Mouse (Mus musculus): ENCODE results near the gene Pxylp1.
A peak's percentile ranks its signal among the peaks of the same experiment; 100 is the strongest.

The Pxylp1 gene

GRCm38 (mm10) chr9:96824857-96825256 lies 67.6 kb downstream of the Pxylp1 start:
- no peak for DNase-seq (ENCODE audit: low spot score in 2 of 2)

DNA sequence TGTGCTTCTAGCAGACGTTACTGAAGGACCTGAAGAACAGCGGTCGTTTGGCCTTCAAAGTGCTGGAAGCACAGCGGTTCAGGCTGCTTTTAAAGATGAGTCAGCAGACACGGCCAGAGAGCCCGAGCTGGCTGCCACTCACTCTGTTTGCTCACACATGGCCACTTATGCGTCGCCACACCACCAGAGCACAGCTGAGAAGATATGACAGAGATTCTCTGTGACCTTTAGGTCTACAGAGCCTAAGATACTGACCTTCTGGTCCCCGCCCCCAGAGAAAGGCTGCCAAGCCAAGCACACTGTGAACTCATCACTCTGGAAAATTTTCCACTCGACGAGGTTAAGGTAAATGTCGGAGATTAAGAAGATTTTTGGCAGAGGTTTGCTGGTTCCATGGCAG lies 68.4 kb downstream of the Pxylp1 start:
- DNase-seq (ENCODE audit: low spot score in 2 of 2): no peak

DNA sequence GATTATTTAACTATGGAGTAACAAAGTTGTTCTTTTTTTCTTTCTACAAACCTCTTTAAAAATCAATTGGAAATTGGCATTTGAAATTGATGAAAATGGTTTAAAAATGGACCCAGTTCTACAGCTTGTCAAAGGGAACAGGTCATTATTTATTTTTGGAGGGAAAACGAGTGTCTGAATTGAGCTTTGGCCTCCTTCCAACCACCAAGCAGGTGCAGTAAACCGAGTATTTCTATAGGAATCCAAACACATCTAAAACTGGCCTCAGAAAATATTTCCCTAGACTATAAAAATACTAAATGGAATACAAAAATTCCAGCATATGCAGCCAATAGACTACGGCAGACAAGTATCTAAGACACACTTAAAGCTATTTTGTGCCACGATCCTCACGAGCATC lies 68.9 kb downstream of the Pxylp1 start:
- DNase-seq (ENCODE audit: low spot score in 2 of 2): no peak

DNA sequence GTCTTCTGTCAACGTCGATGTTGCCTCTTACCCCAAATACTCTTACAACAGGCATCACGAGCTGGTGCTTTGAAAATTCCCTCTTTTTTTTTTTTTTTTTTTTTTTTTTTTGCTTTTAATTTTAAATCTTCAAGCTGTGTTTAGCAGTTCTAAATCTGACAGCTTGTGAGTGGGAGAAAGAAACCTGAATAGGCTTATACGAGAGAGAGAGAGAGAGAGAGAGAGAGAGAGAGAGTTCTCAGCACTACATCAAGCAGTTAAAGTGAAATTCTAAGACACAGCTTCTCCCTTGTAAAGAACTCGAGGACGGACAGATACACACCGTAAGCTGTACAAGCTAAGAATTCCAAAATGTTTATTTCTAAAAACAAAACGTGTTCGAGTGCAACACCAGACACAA lies 69.5 kb downstream of the Pxylp1 start:
- DNase-seq (ENCODE audit: low spot score in 2 of 2): no peak

- no peak for DNase-seq (ENCODE audit: low spot score in 2 of 2)
Measured at GRCm38 (mm10) chr9:96818822-96819481, 73.5 kb downstream of the Pxylp1 start.

DNA sequence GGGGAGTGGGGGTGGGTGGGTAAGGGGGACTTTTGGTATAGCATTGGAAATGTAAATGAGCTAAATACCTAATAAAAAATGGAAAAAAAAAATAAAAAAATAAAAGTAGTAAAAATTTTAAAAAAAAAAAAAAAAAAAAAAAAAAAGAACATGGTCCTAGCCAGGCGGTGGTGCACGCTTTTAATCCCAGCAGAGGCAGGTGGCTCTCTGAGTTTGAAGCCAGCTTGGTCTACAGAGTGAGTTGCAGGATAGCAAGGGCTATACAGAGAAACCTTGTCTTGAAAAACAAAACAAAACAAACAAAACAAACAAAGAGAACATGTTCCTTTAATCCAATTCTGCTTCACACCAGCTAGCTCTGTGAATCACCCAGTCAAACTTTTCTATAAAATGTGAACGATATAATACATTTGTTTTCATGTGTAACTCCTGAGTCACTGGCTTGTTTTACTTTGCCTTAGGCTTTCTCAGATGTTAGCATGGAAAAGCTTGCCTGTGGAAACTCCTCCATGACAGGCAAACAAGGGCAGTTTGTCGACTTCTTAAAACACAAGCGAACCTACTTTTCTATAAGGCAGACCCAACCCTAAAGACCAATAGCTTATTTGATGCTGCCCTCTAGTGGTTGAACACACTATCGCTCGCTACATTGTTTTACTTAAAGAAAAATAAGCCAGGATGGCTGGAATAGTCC lies 74.2 kb downstream of the Pxylp1 start:
- peak; percentile 43 to 81 for DNase-seq (ENCODE audit: low spot score in 2 of 2)

DNA sequence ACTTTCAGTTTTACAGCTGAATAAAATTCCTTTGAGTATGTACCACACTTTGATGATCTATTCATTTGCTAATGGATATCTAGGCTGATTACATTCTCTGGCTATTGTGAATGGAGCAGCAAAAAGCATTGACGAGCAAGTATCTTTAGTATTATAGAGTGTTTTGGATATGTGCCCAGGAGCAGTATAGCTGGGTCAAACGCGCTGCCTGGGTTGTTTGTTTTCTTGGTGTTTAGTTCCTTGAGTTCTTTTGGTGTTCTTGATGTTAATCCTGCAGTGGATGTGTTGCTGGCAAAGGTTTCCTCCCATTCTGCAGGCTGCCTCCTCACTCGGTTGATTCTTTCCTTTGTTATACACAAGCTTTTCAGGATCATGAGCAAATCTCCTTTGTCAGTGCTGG lies 80.5 kb downstream of the Pxylp1 start:
- DNase-seq (ENCODE audit: low spot score in 2 of 2): no peak

DNA sequence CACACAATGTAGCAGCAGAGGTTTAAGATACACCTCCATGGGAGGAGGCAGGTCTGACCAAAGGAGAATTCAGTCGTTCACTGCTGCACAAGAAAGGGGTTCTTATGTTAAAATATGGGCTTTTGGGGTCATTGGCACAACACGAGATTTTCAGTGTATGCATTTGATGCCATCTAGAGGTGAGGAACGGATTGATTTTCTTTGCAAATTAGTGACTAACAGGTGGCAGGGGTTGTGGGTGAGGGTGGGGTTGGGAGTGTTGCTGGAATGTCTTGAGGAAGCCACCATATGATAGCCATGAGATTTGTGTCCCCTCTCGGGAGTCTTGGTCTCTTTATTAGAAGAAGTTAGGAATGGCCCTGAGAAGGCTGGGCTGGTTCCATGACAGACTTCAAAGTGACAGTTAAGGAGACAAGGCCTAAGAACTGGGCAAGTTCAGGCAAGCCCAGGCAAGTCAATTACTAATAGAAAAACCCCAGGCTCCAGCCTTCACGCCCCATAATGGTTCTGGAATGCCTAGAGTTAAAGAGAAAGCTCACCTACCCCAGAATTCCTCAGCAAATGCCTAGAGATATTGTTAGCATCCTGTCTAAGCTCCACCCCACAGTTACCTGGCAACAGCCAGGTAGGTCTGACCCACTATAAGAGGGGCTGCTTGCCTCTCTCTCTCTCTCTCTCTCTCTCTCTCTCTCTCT lies 92.2 kb downstream of the Pxylp1 start:
- no peak for DNase-seq (ENCODE audit: low spot score in 2 of 2)

- DNase-seq (ENCODE audit: low spot score in 2 of 2): no peak
Measured at GRCm38 (mm10) chr9:96797311-96797710, 95.2 kb downstream of the Pxylp1 start.

GRCm38 (mm10) chr9:96795399-96795928 lies 97.0 kb downstream of the Pxylp1 start:
- peak in 1 of 2 experiments; percentile 16 for DNase-seq (ENCODE audit: low spot score in 2 of 2)

GRCm38 (mm10) chr9:96794601-96795000 lies 97.9 kb downstream of the Pxylp1 start:
- DNase-seq (ENCODE audit: low spot score in 2 of 2): no peak

- no peak for DNase-seq (ENCODE audit: low spot score in 2 of 2)
Measured at GRCm38 (mm10) chr9:96792543-96792942, 99.9 kb downstream of the Pxylp1 start.

- no peak for DNase-seq (ENCODE audit: low spot score in 2 of 2)
Measured at GRCm38 (mm10) chr9:96790389-96791007, 102.0 kb downstream of the Pxylp1 start.

- DNase-seq (ENCODE audit: low spot score in 2 of 2): no peak
Measured at GRCm38 (mm10) chr9:96789906-96790305, 102.6 kb downstream of the Pxylp1 start.

DNA sequence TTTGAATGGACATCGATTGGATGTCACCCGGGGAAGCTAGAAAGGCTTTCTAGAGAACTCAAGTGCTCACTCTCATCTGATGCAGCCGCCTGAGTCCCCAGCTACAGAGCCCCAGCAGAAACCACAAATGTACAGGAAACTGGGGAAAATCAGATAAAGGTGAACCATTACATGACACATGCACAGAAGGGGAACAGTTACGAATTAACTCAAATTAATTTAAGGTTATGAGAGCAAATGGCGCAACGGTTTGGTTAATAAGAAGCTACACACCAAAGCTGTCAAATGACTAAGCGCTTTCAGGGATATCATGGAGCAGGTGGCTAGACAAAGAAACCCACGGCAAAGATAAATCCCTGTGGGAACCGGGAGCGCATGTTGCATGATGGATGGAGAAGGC lies 104.7 kb downstream of the Pxylp1 start:
- DNase-seq (ENCODE audit: low spot score in 2 of 2): peak in 1 of 2 experiments; percentile 12

DNA sequence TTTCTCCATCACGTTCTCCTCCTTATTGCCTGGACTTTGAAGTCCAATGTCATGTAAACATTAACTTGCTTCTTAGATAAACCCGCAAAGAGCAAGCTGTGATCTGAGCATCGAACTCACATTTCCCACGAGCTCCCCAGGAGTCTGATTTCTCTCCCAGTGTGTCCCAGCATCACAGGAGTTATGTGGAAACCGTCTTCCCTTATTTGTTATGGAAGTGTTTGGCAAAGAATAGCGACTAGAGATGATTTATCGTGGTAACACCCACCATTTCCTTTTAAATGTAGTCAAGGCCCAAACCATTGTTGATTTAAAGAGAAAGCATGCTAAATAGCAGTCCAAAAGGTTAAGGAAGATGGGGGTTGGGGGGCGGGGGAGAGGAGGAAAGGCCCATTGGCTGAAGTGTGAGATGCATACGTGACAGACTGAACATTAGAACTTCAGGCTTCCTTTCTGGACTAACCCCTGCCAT lies 106.6 kb downstream of the Pxylp1 start:
- no peak for DNase-seq (ENCODE audit: low spot score in 2 of 2)

GRCm38 (mm10) chr9:96785187-96785586 lies 107.3 kb downstream of the Pxylp1 start:
- DNase-seq (ENCODE audit: low spot score in 2 of 2): peak in 1 of 2 experiments; percentile 18

DNA sequence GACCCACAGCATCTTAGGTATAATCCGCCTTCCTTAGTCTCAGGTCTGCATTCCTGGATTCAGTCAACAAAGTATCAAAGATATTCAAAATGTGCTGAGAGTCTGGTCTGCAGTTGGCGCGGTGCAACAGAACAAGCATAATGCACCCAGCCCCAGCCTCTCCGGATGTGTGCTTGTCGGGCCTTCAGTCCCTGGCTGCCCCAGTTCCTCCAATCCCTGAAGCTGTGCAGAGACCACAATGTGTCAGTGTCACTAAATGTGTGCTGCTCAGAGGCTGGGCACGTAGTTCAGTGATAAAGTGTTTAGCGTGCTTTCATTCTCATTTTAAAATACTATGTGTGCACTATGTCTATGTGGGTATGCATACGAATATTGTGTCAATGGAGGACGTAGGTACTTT lies 108.8 kb downstream of the Pxylp1 start:
- DNase-seq (ENCODE audit: low spot score in 2 of 2): peak in 1 of 2 experiments; percentile 10

- no peak for DNase-seq (ENCODE audit: low spot score in 2 of 2)
Measured at GRCm38 (mm10) chr9:96783258-96783657, 109.2 kb downstream of the Pxylp1 start.

DNA sequence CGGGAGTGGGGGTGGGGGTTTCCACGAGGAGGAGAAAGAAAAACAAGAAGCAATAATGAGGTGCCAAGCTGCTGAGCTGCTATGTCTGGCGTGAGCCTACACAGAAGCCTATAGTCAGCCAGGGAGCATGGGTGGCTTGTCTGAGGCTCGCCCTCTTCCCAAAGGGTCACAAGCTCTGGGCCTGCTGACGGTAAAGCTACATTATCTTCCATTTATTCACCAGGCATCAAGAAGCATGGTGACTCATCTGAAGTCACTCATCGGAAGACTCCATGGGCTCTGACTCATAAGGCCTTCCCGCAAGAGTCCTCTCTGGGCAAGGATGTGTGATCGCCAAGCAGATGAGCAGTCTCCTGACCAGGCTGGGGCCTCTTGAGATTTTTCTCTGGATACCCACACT lies 110.4 kb downstream of the Pxylp1 start:
- no peak for DNase-seq (ENCODE audit: low spot score in 2 of 2)
